Mouse (Mus musculus) frontal cortex, postnatal 10 days (tissue): ENCODE measurements around the gene Stkld1.
A peak's percentile ranks its signal among the peaks of the same experiment; 100 is the strongest.

ENCODE experiments used
- DNase-seq, 2 experiments: peaks; one replicate each; pipeline ENCODE4 v3.0.0; 2022; ENCODE audit warnings: low spot score in 2 of 2, mixed read lengths in 1 of 2

Stkld1 gene

GRCm38 (mm10) chr2:26915927-26916728 lies 17.7 kb upstream of the Stkld1 start, which contains the start of the genes Surf2 and Surf1:
TSS of gene Surf2 (plus strand) at chr2:26916367.
TSS of gene Surf1 (minus strand) at chr2:26916530.
- peak; percentile 80 to 83 for DNase-seq

GRCm38 (mm10) chr2:26916738-26917137 lies 17.1 kb upstream of the Stkld1 start:
- no peak for DNase-seq

GRCm38 (mm10) chr2:26919684-26920083 lies 14.2 kb upstream of the Stkld1 start:
- DNase-seq, result no peak

GRCm38 (mm10) chr2:26920190-26920855 lies 13.5 kb upstream of the Stkld1 start:
- DNase-seq, result no peak

GRCm38 (mm10) chr2:26921784-26922183 lies 12.1 kb upstream of the Stkld1 start:
- DNase-seq, result no peak

- no peak for DNase-seq
Measured at GRCm38 (mm10) chr2:26927745-26928476, 5.9 kb upstream of the Stkld1 start.

- peak in 1 of 2 experiments; percentile 50 for DNase-seq
Measured at GRCm38 (mm10) chr2:26930390-26930789, 3.5 kb upstream of the Stkld1 start.

- DNase-seq, result peak in 1 of 2 experiments; percentile 25
Measured at GRCm38 (mm10) chr2:26932473-26933303, 1.2 kb upstream of the Stkld1 start.

GRCm38 (mm10) chr2:26935286-26935685 lies 1.4 kb downstream of the Stkld1 start:
- DNase-seq, result no peak

GRCm38 (mm10) chr2:26936425-26936824 lies 2.6 kb downstream of the Stkld1 start:
- no peak for DNase-seq

GRCm38 (mm10) chr2:26941539-26941938 lies 7.7 kb downstream of the Stkld1 start:
- no peak for DNase-seq

GRCm38 (mm10) chr2:26943253-26943652 lies 9.4 kb downstream of the Stkld1 start:
- DNase-seq, result no peak

- no peak for DNase-seq
Measured at GRCm38 (mm10) chr2:26950411-26950810, 16.6 kb downstream of the Stkld1 start.

GRCm38 (mm10) chr2:26951346-26951905 lies 17.6 kb downstream of the Stkld1 start:
- no peak for DNase-seq

- DNase-seq, result no peak
Measured at GRCm38 (mm10) chr2:26952193-26952592, 18.3 kb downstream of the Stkld1 start.

- no peak for DNase-seq
Measured at GRCm38 (mm10) chr2:26952866-26953265, 19.0 kb downstream of the Stkld1 start.

GRCm38 (mm10) chr2:26954735-26955395 lies 21.0 kb downstream of the Stkld1 start:
- DNase-seq, result no peak

- DNase-seq, result no peak
Measured at GRCm38 (mm10) chr2:26956811-26957487, 23.1 kb downstream of the Stkld1 start.

GRCm38 (mm10) chr2:26957488-26957859 lies 23.6 kb downstream of the Stkld1 start:
- DNase-seq, result no peak

GRCm38 (mm10) chr2:26960756-26961155 lies 26.9 kb downstream of the Stkld1 start:
- no peak for DNase-seq
